Mouse (Mus musculus): ENCODE results near the gene Plekha5.

The Plekha5 gene

DNA sequence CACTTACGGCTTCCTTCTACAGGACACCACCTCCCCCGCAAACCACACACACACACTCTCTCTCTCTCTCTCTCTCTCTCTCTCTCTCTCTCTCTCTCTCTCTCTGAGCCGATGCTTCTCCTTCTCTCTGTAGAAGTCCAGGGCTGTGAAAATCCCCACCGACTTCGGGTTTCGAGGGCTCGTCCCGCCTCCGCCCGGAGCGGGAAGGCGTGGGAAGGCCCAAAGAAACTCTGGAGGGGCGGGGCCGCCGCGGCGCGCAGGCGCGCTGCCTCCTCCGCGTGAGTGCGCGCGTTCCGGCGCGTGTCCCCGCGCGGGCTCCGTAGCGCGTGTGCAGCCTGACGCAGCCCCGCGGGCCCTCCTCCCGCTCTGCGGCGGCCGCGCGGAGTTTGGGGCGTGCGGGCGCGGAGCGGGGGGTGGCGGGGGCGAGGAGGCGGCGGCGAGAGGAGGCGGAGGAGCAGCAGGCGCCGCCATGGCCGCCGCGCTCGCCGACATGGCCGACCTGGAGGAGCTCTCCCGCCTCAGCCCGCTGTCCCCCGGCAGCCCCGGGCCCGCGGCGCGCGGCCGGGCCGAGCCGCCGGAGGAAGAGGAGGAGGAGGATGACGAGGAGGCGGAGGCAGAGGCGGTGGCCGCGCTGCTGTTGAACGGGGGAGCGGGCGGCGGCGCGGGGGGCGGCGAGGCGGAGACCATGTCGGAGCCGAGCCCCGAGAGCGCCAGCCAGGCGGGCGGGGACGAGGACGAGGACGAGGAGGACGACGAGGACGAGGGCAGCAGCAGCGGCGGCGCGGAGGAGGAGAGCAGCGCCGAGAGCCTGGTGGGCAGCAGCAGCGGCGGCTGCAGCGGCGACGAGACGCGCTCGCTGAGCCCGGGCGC, 199.6 kb downstream of the Plekha5 start:
- ChIA-PET POLR2A (interaction anchor here (0.6 to 3.6 kb wide), 25 partner anchors 9 to 172 kb away, joined by 3 to 91 read pairs (median 7); no protein-coding TSS in a partner anchor), CTCF (interaction anchor here in 1 of 4 experiments (1.1 kb wide), 1 partner anchor 20 kb away, joined by 3 read pairs; no protein-coding TSS in a partner anchor)

DNA sequence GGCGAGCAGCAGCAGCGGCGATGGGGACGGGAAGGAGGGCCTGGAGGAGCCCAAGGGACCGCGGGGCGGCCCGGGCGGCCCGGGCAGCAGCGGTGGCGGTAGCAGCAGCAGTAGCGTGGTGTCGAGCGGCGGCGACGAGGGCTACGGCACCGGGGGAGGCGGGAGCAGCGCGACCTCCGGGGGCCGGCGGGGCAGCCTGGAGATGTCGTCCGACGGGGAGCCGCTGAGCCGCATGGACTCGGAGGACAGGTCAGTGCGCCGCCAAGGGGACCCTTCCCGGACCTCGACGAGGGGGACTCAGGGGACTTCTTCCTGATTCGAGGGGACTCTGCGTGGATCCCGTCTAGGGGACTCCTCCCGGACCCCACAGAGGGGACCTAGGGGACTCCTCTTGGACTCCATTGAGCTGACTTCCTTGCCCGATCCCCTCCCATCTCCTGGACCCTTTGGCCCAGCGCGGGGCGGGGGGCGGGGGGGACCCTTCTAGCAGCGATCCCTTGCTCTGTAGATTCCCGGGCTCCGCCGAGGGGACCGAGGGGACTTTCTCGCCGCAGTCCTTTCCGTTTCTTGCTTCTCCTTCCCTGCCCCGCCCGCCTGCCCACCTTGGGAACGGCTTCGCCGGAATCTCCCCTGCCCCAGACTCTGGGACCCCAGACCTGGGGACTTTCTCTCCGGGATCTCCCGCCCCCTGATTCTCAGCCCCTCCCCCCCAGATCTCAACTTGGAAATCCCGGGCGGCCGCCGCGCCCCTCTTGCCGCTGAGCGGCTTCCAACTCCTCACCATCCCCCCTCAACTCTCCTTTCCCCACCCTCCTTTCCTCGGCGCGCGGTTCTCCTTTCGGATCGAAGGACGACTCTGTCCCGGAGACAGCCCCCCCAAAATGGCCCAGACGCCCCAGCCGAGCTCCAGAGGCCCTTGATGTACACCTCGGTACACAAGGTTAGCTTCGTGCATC, 200.5 kb downstream of the Plekha5 start:
- POLR2A ChIA-PET, result interaction anchor here (0.6 to 3.6 kb wide), 9 partner anchors 10 to 25 kb away, joined by 3 to 13 read pairs (median 8); no protein-coding TSS in a partner anchor
- CTCF ChIA-PET, result no interaction called here

GRCm38 (mm10) chr6:140629176-140629859, 205.5 kb downstream of the Plekha5 start:
- CTCF ChIA-PET, result interaction anchor here in 1 of 4 experiments (0.6 kb wide), 1 partner anchor 574 kb away, joined by 10 read pairs; no protein-coding TSS in a partner anchor
- POLR2A ChIA-PET, result interaction anchor here (0.6 to 4.5 kb wide), 22 partner anchors 11 to 571 kb away, joined by 3 to 31 read pairs (median 4); no protein-coding TSS in a partner anchor

DNA sequence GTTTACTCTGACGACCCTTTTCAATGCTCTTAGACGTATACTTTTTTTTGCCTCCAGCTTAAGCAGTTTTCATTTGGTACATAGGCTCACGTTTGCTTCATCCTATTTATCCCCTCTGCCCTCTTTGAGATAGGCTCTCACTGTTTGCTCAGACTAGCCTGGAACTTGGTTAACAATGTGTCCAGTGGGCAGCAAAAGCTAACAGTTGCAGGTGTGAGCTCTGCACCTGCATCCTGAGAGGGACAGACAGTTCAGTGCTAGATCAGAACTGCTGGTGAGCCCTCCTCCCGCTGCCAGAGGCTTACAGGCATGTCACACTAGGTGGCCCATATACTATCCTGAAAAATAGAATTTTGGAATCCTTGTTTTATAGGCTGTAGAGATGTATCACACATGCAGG, 206.5 kb downstream of the Plekha5 start:
- CTCF ChIA-PET, result interaction anchor here in 1 of 4 experiments (0.6 kb wide), 1 partner anchor 52 kb away, joined by 7 read pairs; no protein-coding TSS in a partner anchor
- POLR2A ChIA-PET, result interaction anchor here in 2 of 4 experiments (0.7 to 4.5 kb wide), 8 partner anchors 11 to 336 kb away, joined by 3 to 31 read pairs (median 5); no protein-coding TSS in a partner anchor

DNA sequence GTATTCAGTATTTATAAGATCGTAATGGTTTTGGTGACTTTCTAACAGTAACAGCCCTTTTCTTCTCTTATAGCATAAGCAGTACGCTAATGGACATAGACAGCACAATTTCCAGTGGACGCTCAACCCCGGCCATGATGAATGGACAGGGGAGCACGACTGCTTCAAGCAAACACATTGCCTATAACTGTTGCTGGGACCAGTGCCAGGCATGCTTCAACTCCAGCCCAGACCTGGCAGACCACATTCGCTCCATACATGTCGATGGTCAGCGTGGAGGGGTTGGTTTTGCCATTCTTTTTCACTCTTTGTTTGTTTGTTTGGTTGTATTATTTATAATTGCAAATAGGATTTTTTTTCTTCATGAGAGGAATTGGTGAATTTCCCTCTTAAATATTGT, 209.8 kb downstream of the Plekha5 start:
- CTCF ChIA-PET, result no interaction called here
- POLR2A ChIA-PET, result interaction anchor here in 1 of 4 experiments (0.8 kb wide), 1 partner anchor 201 kb away, joined by 6 read pairs; no protein-coding TSS in a partner anchor

DNA sequence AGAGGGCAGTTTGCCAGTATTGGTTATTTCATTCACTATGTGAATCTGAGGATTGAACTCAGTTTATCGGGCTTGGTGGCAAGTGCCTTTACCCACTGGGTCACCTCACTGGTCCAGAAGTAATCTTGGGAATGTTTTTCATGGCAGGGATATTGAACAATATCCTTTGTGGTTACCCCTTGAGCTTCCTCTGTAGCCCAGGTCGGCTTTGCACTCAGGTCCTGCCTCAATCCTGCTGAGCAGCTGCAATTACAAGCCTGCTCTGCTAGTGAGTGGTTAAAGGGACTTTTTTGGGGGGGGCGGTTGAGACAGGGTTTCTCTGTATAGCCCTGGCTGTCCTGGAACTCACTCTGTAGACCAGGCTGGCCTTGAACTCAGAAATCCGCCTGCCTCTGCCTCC, 212.4 kb downstream of the Plekha5 start:
- CTCF ChIA-PET, result interaction anchor here in 1 of 4 experiments (1.4 kb wide), 1 partner anchor 93 kb away, joined by 3 read pairs; no protein-coding TSS in a partner anchor
- POLR2A ChIA-PET, result interaction anchor here in 2 of 4 experiments (0.9 to 2.3 kb wide), 5 partner anchors 9 to 25 kb away, joined by 3 to 17 read pairs (median 7); partner anchors contain the start of gene Aebp2 (in 1 of the 2)

- ChIA-PET POLR2A (interaction anchor here in 3 of 4 experiments (0.8 to 2.5 kb wide), 17 partner anchors 10 to 190 kb away, joined by 3 to 9 read pairs (median 4); no protein-coding TSS in a partner anchor), CTCF (interaction anchor here in 1 of 4 experiments (0.6 to 1.0 kb wide), 2 partner anchors 73 to 194 kb away, joined by 3 read pairs; no protein-coding TSS in a partner anchor)
Measured at GRCm38 (mm10) chr6:140642010-140642409, 218.2 kb downstream of the Plekha5 start.

DNA sequence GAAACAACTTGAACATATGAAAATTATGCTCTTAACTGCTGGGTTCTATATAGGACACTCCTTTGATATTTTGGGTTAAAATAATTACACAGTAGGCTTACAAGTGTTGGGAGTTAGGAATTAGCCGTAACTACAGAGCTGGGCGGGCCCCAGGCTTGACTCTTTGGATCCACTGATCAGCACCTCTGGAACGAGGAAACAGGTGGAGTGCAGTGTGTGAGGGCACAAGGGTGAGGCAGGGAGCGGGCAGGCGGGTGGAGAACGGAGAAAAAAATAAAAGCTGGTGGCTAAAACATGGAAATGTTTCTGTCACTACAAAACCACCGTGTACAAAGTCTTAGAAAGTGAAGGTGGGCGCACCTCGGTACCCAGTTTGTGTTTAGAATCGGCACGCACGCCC, 218.8 kb downstream of the Plekha5 start:
- ChIA-PET CTCF (interaction anchor here (0.5 to 1.2 kb wide), 6 partner anchors 47 to 664 kb away, joined by 3 to 4 read pairs (median 3); no protein-coding TSS in a partner anchor), POLR2A (interaction anchor here in 3 of 4 experiments (1.2 to 2.5 kb wide), 8 partner anchors 11 to 191 kb away, joined by 3 to 7 read pairs (median 4); no protein-coding TSS in a partner anchor)

DNA sequence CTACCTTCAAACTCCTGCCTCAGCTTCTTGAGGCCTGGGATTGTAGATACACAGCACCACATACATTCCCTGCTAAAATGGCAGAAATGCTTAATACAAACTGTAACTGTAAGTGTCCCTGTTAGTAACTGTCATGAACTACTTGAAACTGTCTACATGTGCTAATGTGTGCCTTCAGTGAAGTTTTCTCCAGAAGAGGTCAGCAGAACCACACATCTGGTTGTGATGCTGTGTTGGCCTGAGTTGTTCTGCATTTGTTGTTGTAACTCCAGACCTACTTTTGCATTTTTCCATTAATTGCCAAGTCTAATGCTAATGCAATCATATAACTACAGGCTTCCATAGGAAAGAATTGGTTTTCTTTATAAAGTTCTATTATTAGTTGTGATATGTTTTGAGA, 222.1 kb downstream of the Plekha5 start:
- ChIA-PET CTCF (no interaction called here), POLR2A (interaction anchor here in 2 of 4 experiments (0.6 to 1.7 kb wide), 3 partner anchors 19 to 27 kb away, joined by 3 to 5 read pairs (median 4); no protein-coding TSS in a partner anchor)
